Mouse (Mus musculus) forelimb bud, embryonic 11.5 days (tissue): Measurements from ENCODE around the gene Iqsec1.
A peak's percentile ranks its signal among the peaks of the same experiment; 100 is the strongest.

Source experiments
- DNase-seq: peaks from one replicate; pipeline ENCODE4 v3.0.0-alpha.2; 2012; ENCODE audit warnings: low read depth, low spot score

Gene Iqsec1

GRCm38 (mm10) chr6:90889356-90890285 lies 98.9 kb downstream of the Iqsec1 start:
- DNase-seq, result no peak

DNA sequence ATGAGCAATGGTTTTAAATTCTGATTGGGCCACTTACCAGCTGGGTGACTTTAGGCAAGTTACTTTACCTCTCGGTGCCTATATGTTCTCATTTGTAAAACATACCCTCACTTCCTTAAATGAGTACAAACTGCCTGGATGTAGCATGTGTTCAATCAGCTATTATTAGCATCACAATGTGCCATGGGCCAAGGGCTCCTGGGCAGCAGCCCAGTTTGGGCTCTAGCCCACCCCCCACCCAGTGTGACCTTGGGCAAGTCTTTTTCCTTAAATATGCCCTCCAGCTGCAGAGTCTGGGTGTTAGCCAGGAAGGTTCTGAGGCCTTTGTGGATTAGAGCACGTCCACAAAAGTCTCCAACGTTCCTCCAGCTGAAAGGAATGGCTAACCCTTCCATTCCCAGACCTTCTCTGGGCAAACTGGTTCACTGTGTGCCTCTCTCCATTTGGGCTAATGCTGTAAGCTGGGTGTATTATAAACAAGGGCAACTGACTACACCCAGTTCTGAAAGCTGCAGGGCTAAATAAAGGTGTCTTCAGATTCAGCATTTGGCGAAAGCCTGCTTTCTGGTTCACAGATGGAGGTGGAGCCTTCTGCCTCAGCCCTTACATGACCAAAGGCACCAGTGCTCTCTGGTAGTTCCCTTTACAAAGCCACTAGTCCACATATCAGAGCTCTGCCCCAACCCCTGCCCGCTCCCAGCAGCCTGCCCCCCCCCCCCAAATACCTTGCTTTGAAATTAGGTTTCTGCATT lies 101.3 kb downstream of the Iqsec1 start:
- DNase-seq, result no peak

GRCm38 (mm10) chr6:90885626-90886025 lies 102.9 kb downstream of the Iqsec1 start:
- DNase-seq, result no peak

GRCm38 (mm10) chr6:90884631-90885030 lies 103.9 kb downstream of the Iqsec1 start:
- DNase-seq, result no peak

DNA sequence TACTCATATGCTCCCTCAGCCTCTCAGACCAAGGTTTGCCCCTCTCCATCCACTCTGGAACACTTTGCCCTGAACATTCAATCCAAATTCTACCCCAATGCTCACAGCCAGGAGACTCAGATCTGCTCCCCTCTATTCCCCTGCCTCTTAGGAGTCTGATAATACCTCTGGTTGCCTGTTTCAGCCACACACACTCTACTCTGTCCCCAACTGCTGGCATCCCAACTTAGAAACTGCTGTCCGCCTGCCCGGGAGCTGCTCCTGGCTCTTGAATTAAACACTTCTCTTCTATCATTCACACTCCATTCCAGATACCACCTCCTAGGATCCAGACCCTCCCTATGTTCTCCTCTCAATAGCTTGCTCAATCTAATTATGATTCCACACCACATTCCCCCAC lies 107.5 kb downstream of the Iqsec1 start:
- DNase-seq, result no peak

DNA sequence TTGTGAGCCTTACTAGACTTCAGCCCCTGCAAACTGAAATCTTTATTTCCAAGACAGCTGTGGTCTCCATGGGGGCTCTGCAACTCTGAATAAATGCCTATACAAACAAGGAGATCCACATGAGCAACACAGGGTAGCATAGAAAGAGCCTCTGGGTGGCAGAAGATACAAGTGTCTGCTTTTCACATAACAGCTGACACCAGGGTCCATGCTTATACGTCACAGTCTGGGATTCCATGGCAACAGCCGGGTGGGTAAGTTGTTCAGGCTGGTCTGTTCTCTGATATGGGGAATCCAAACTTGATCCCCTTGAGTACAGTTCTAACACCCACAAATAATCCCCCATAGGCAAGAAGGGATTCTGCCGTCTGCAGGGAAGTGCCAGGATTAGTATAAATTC lies 108.1 kb downstream of the Iqsec1 start:
- DNase-seq, result no peak

- no peak for DNase-seq
Observed at GRCm38 (mm10) chr6:90871581-90871980, 116.9 kb downstream of the Iqsec1 start.

- no peak for DNase-seq
Observed at GRCm38 (mm10) chr6:90868033-90868432, 120.5 kb downstream of the Iqsec1 start.

DNA sequence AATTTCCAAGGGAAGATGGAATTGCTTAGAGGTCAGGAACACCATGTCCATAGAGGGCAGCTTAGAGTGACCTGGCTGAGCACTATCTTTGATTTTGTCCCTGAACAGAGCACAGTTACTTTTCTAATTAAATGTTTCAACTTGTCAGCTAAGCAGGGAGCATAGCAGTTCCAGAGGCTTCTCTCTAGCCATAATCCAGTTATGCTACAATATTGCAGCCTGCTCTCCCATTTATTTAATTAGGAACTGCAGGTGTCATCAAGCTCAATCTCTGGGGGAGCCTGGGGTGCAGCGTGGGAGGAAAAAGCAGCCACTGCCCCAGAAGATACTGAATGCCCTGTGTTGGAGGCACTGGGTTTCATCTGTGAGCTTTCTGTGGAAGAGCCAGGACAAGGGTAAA lies 127.1 kb downstream of the Iqsec1 start:
- DNase-seq, result no peak

DNA sequence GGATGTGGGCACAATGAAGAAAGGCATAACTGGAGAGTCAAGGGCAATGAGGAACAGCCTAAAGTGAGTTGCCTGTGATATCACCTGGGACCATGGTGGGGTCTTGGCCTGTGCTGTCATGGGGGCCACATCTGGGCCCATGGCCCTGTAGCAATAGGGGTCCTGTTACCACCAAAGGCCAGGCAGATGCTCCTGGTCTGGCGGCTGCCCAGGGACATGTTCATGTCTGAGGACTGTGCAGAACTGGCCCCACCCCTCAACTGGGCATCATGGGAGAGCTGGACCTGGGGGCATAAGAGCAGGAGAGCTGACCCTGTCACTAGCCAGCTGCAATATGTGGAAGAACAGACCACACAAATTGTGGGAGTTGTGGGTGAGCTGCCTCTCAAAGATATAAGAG lies 130.6 kb downstream of the Iqsec1 start:
- DNase-seq, result no peak

DNA sequence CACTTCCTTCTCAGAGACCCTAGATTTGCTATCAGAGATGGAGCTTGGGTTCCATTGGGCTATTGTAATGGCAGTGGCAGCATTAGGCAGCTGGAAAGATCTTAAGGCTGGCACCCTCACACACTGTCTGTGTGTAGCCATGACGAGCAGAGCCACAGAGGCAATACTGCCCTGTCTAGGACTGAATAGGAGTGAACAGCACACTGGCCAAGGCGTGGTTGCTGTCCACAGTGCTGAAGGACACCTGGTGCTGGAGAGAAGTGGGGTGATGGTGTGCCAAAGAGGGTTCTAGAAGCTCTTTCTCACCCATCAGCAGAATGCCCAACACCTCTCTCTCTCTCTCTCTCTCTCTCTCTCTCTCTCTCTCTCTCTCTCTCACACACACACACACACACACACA lies 136.1 kb downstream of the Iqsec1 start:
- DNase-seq, result peak; percentile 40

DNA sequence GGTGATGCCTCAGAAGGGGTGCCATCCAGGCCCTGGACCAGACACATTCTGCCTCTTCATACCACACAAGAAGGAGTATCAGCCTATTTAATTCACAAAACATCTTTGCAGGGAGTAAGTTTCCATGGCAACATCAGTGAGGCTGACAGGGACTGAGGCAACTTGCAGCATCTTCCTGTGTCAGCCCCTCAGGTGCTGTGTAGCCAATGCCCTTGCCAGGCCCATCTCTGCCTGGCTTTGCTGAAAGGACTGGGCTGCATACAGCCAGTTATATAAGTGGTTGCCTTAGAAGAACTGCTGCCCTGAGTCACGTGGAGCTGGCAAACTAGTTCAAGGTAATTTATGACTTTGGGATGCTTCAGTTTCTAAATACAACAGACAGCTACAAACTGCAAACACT lies 140.4 kb downstream of the Iqsec1 start:
- DNase-seq, result no peak

GRCm38 (mm10) chr6:90847523-90847922 lies 141.0 kb downstream of the Iqsec1 start:
- no peak for DNase-seq

DNA sequence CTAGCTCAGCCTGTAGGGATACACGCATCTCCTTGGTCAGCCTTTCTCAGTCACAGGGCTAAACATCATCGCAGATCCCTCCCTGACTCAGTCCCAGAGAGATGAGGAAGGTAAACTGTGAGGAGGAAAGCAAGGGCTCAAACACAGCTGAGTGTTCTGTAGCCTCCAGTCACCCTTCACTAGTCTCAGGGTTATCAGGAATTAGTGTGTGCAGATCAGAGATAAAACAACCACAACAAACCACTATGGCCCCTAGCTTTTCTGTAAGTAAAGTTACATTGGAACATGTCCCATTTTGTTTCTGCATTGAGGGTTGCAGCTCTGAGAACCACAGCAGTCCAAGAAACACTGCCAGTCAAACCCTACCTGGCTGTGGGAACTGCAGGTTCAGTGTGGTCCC lies 148.5 kb downstream of the Iqsec1 start:
- no peak for DNase-seq

DNA sequence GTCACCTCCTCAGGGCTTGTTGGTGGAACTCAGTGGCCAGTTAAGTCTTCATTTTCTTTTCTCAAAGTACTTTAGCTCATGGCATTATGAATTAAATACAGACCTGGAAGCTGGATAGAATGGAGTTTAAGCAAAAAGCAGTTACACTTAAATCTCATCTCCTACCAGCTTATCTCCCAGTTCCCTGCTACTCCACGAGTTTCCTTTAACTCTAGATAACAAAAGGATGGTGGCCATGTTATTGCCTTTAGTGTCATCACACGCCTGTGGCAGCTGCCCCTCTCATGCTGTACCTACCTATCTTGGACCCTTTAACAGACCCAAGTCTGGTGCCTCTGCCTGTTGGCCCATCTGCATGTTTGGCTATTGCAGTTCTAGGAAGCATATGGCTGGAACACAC lies 151.7 kb downstream of the Iqsec1 start:
- DNase-seq, result no peak

- no peak for DNase-seq
Observed at GRCm38 (mm10) chr6:90829536-90829935, 158.9 kb downstream of the Iqsec1 start.

DNA sequence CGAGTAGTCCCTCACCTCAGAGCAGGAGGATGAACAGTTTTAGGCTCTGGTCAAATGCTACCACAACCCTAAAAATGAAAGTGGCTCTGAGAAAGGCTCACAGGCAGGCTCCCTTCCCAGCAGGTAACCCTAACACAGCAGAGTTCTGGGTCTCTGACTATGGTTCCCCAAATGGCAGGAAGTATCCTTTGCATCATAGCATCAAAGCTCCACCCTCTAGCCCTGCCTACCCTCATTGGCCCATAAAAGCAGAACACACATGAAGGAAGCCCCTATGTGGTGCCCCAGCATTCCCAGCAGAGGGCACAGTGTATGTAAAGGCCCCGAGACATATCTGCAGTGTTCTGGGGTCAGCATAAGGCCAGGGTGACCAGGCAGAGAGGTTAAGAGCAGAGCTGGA lies 163.4 kb downstream of the Iqsec1 start:
- no peak for DNase-seq

DNA sequence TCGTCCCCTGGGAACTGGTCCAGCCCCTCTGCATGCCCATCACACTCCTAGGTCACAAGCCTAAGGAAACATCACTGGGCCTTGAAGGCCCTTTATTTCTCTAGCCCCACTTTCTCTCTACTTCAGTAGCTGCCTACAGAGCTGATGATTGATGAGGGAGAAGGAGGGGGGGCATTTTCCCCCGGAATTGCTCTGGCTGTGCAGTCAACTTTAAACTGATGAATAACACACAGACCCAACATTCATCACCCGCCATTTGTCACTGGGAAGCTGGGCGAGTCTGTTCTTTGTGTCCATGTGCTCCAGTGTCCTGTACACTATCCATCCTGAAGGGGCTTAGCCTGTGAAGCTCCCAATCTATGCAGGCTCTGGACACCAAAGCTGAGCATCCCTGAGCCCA lies 165.2 kb downstream of the Iqsec1 start:
- DNase-seq, result no peak

DNA sequence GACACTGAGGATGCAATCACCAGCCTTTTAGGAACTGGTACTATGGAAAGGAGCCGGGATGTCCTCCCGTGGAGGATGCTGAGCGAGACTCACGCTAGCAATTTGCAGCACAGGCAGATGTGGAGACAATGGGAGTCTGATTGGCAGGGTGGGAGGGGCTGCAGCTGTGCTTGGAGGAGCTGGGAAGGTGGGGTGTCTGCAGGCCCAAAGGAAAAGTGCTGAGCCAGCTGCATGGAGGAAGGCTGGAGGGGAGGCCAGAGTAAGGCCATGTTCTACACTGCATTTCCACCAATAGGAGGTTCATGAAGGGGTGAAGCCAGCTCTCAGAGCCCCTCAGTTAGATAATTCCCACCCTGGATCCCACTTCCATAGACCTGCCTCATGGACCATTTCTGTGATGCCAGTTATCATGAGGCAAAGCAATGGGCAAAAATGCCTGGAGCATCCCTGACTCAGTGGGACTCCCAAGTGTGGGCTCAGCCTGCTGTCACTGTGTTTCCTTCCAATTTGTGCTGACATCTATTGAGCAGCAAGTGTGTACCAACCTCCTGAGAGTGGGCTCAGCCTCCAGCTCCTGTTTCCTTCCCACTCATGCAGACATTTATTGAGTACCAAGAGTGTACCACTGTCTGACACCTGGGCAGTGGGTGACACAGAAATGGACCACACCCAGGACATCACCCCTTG lies 166.4 kb downstream of the Iqsec1 start:
- DNase-seq, result no peak

DNA sequence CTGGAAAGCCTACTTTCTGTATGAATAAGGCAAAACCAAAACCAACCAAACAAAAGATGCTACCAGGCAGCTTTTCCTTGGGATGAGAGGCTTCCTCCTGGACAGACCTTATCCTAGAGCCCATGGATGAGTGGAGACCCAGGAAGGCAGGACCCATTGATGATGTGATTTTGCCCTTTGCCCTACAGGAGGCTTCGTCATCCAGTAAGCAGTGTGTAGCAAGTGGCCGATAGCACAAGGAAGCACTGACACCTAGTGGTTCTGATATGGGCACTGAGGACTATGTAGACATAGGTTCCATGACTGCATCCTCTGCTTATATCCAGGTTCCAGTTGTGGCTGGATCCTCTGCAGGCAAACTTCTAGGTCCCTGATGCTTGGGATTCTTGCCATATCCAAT lies 168.6 kb downstream of the Iqsec1 start:
- no peak for DNase-seq

GRCm38 (mm10) chr6:90818956-90819355 lies 169.5 kb downstream of the Iqsec1 start:
- peak; percentile 80 for DNase-seq

GRCm38 (mm10) chr6:90816551-90816950 lies 171.9 kb downstream of the Iqsec1 start:
- no peak for DNase-seq
